Mouse (Mus musculus) frontal cortex, adult (tissue): ENCODE results near the gene Map2k3.
A peak's percentile ranks its signal among the peaks of the same experiment; 100 is the strongest.
"Not testable (repeated sequence)": the region's sequence is repeated elsewhere in the genome, so short reads cannot be mapped to it uniquely, and the experiment has no call there.

Experiments
- ATAC-seq: cut with Nextera tagmentation; 2 replicates; pipeline ENCODE4 v1.9.2; 2017; ENCODE audit warnings: mild to moderate bottlenecking, moderate library complexity, mixed read lengths; ENCODE audit not compliant: low TSS enrichment

Map2k3 gene

DNA sequence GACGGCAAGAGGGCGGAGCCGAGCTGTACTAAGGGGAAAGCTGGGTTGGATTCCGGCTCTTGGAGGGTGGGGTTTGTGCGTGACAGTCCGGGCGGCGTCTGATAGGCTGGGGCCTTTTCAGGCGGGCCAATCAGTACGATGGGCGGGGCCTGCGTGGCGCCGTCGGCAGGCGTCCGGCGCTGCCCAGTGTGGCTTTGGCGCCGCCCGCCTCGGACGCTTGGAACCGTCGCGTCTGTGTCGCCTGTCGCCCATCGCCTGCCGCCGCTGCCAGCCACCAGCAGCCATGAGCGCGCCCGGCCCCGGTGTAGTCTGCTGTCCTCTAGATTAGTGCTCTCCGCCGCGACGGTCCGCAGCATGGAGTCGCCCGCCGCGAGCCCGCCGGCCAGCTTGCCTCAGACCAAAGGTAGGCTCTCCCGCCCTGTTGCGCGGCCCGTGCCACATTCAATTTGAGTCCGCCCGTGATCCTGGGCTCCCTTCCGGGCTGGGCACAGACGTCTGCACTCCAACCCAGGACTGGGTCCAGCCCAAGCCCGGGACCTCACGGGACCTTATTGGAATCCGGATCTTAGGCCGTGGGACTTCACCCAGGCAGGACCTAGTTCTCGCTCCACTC lies at the start of gene Map2k3:
Map2k3 (plus strand) TSS at position 165 of the 613 bp plus-strand sequence.
- peak; percentile 88 for ATAC-seq

DNA sequence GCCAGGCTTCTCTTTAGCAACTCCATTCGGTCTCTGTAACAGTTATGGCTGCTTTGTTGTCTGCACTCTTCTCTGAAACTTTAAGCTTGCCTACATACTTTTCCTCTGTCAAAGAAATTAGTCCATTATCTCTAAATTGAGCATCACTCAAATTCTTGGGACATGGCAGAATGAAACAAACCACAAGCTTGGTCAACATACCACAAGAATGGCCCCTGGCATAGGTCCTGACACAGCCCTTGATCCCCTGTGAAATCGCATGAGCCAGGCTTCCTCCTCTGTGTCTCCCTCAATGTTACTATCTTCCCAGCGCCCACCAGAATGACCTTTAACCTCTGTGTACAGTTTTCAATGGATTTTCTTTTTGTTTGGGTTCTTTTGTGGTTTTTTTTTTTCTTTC lies 49.4 kb upstream of the Map2k3 start:
- ATAC-seq: no peak

DNA sequence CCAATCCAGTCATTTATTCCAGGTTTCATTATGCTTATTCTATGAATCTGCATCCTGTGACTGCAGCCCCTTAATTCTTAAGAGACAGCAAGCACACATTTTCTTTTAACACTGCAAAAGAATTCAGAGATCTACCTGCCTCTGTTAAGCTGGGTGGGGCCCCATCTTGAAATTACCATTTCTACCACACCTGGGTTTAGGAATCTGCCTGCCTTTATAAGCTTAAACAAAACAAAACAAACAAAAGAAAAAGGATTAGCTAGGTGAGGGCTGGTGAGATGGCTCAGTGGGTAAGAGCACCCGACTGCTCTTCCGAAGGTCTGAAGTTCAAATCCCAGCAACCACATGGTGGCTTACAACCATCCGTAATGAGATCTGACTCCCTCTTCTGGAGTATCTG lies 44.8 kb upstream of the Map2k3 start:
- not testable (repeated sequence) for ATAC-seq

DNA sequence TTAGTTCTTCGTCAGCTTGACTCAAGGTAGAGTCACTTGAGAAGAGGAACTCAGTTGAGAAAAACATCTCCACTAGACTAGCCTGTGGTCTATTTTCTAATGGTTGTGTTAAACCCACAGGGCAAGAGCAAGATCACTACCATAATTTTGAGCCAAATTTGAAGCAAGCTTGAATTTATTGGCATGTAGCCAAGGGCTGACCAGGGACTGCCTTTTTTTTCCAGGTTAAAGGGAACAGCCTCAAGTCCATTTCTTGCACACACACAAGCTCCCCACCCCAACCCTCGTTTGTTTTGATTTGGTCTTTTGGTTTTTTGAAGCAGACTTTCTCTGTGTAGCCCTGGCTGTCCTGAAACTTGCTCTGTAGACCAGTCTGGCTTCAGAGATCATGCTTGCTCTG lies 42.0 kb upstream of the Map2k3 start:
- ATAC-seq: no peak

DNA sequence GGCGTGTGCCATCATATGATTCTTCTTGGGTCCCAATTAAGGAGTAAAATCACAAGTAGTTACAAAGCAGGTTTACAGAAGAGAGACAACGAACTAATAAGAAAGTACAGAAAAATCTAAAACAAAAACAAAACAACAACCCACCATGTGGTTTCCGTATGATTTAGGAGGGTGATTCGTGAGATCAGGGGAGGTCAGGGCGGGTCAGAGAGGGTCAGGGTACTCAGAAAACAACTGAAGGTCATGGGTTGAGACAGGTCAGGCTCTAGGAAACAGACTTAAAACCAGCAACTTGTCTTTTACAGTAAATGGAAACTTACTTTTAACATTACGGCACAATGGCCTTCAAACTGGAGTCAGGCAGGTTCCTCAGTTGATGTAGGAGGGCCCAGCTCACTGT lies 41.5 kb upstream of the Map2k3 start:
- ATAC-seq: no peak

DNA sequence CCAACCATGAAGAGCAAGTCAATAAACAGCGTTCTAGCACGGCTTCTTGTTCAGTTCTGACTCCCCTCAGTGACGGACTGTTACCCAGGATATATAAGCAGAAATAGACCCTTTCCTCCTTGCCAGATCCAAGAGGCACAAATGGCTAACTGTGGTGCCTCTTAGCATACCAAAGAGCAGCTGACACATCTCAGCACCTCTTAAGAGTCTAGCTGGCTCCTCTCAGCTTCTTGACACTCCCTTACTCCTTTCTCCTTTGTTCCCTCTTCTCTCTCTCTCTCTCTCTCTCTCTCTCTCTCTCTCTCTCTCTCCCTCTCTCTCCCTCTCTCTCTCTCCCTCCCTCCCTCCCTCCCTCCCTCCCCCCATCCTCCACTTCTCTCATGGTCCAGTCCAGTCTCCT lies 41.1 kb upstream of the Map2k3 start:
- ATAC-seq: no peak

DNA sequence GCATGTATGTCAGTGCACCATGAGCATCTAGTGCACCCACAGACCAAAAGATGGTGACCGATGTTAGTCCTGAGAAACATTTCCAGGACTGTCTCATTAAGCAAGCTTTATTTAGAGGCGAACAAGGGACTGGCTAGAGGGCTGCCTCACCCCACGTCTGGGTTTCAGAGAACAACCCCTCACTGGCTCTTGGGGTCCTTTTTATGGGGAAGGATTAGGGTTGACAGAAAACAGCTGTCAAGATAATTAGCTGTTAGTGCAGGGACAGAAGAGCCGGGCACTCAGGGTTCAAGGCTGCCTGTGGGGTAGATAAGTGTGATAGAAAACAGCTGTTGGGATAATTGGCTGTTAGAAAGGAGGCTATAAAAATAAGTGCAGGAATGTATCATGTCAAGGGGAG lies 35.9 kb upstream of the Map2k3 start:
- no peak for ATAC-seq

DNA sequence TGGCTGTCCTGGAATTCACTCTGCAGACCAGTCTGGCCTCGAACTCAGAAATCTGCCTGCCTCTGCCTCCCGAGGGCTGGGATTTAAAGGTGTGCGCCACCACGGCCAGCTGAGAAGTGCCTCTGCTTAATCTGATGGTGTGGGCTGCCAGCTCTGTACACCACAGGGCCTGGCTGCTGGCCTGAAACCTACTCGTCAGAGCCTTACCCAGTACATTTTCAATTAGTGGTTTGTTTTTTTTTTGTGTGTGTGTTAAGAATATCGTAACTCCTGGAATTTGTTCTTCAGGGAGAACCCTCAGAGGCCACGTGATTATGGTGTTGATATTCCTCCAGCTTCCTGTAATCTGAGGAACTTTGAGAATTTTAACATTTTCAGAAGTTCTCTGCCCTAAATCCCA lies 29.8 kb upstream of the Map2k3 start:
- ATAC-seq: no peak

DNA sequence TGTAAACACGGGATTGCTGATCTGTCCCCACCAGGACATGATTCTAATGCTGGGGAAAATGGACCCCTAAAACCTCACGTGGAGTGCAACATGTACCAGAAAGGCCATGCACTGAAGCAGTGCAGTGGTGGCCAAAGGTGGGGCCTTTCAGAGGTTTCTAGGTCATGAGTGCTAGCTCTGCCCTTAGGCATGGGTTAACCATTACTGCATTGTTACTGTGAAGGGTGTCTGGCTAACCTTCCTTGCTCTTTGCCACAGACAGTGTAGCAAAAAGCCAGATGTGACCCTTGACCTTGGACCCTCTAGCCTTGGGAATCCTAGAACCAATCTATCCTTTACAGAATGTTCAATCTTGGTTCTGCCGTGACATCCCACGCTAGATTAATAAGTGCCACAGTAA lies 29.3 kb upstream of the Map2k3 start:
- no peak for ATAC-seq

DNA sequence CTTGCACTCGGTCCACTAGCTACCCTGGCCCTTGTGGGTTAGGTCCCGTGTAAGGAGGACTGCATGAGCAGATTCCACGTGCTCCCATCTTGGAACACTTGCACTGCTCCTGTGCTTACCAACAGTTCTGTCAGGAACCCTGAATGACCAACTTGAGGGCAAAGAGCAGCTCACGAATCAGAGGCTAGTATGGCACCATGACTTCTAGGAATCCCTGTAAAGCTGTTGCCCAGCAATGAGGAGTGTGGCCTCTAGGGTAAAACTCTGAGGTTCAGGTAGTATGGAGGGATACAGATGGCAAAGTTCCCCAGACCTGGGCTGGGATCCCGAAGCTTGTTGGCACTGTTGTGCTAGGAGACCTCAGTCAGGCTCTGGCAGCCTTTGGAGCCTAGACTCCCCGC lies 28.2 kb upstream of the Map2k3 start:
- ATAC-seq: no peak

DNA sequence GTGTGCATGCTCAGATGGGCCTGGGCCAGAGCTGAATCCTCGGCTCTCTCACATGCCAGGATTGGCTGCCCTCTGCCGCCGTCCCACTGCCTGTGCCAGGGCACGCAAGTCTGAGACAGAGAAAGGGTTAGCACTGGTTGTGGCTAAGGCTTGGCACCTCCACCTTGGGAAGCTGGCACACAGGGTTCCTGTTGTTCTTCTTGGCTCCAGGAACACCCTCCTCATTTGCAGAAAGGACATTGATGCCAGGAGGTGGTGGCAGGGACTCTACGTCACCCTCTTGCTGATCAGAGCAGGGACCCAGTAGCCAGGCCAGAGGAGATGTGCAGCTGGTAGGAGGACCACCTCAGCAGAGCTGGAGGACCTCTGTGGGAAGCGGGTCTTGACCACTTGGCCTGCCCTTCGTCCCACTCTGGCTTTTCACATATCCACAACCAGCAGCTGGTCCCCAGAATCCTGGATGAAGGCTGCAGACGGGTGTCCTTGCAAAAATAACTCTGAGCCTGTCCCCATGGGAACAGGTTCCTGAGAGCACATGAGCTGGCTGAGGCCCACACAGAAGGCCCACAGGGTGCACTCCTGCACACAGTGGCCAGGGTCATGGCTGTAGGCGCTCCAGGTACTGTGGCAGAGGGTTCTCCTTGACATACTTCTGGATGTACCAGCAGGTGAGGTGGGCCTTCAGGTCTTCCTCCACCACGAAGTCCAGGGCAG lies 26.3 kb upstream of the Map2k3 start:
- ATAC-seq: no peak

DNA sequence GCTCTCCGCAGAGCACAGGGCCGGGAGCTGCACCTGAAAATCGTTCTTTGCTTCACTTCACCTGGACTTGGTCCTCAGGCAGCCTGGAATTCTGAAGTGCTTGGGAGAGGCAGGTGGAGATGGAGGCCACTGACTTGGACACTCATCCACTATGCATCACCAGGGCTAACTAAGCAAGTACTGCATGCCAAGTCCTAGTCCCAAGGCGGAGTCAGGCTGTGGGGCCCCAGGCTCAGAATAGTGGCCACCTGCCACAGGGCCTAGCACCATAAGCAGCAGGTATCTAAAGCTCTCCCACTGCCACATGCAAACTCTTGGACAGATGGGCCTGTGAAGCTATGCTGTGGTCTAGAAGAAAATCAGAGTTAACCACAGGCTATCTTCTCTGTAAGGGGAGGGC lies 25.4 kb upstream of the Map2k3 start:
- ATAC-seq: peak; percentile 15; the same call in 1 of the 2 replicates

DNA sequence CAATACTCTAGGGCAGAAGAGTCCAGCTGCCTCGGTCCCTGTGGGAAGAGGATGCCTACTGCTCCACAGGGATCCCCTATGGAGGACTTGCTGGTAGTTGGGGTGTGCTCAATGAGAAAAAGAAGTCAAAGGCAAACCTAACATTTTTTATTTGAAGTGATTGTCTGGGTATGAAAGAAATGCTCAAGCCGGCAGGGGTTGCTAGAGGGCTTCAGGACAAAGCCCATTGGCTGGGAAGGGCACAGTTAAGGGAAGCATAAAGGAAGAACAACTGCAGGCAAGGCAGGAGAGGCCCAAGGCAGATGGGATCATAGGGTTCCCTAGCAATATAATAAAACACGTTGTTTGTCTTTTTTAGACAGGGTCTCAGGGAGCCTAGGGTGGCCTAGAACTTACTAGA lies 23.8 kb upstream of the Map2k3 start:
- ATAC-seq: no peak

DNA sequence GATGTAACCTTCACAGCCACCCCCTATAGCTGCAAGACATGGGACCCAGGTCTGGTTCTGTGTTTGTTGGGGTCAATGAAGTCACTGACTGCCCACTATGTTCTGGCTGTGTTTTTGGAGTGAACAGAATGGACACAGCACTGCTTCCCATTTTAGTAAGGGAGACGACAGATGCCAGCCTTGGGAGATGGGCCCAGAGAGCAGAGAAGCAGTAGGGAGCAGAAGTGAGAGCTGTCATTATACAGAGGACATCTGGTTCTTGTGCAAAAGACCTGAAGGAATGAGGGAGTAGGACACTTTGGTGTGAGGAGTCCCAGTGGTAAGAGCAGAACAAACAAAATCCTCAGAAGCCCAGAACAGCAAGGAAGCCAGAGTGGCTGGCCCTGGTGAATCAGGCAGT lies 22.2 kb upstream of the Map2k3 start:
- ATAC-seq: no peak

DNA sequence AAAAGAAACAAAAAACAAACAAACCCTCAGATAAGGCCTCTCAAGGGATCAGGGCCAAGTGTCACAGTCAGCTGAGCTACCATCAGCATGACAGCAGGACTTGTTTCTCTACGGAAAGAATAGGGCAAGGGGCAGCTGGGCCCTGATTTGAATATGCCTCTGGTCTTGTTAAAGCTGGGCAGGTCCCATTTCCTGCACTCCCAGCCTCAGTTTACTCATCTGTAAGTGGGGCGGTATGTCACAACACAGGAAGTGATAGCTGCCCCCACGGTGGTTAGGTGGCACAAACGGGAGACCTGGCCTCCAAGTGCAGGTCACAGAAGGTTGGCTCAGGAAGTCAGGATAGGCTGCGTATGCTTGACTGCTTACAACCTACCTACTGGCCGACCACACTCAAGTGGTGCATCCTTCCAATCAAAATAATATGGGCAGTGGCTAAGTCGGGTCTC lies 19.3 kb upstream of the Map2k3 start:
- no peak for ATAC-seq

DNA sequence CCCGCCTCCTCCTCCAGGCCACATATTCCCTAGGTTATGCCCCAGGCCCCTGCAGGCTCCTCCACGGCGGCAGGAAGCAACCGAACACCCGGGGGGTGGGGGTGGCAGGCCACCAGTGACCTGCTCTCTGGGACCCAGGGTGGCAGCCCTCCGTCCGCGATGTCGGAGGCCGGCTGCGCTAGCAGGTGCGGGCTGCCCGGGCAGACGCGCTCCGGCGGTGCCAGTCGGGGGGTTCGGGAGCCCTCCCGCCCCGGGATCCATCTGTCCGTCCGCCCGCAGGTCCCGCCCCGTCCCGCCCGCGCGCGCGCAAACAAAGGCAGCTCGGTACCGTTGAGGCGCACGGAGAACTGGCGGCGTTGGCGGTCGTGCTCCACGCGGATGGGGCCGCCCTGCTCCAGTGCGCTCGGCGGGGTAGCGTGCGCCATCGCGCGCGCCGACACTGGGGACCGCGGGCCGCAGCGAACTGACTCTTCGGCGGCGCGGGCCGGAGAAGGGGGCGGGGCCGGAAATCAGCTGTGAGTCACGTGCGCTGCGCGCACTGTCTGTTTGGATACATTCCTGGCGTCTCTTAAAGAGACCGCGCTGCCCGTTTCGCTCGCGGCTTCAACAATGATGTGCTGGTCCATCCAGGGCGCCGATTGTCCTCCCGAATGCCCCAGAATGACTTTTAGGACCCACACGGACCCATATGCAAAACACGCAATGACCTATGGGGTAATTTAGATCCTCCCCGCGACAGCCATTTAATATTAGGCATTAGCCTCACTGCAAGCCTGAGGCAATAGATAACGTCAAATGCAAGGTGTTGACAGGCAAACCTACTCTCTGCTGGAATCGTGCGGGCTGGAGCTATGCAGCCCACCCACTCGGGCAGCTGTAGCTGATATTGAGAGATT lies 18.3 kb upstream of the Map2k3 start:
- ATAC-seq: peak; percentile 88

DNA sequence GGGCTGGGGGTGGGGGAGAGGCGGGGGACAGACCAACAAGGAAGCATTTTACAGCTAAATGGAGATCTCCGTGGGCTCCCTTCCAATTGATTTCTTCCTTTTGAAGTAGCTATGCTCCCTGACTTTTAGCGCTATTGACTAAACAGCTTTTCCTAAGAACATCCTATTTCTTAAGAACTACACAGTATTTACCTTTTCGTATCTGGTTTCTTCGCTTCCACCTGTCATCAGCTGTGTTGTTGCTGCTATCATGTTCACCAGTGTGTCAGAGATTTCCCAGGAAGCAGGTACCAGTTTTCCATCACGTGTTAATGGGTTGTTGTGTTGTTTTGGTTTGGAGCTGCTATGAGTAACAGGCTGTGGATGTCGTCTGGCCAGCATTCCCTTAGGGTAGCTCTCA lies 17.3 kb upstream of the Map2k3 start, which contains the start of gene Natd1:
Natd1 (minus strand) TSS at position 260 of the 400 bp plus-strand sequence.
- ATAC-seq: no peak

DNA sequence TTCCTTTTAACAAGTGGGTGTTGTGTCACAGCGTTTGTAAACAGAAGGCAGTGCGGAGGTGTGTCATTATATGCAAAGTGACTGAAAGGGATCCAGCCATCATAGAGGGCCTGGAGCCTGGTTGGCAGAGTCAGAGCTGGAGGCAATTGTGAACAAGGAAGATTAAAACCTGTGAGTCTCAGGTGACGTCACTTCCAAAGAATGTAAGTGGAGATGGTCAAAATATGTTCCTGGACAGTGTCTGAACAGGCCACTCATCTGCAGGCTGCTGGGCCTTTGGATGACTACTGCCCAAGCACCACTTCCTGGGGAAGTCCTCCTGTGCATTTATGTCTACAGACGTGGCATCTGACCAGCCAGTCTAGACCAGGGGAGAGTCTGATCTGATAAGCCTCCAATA lies 16.6 kb upstream of the Map2k3 start:
- no peak for ATAC-seq

DNA sequence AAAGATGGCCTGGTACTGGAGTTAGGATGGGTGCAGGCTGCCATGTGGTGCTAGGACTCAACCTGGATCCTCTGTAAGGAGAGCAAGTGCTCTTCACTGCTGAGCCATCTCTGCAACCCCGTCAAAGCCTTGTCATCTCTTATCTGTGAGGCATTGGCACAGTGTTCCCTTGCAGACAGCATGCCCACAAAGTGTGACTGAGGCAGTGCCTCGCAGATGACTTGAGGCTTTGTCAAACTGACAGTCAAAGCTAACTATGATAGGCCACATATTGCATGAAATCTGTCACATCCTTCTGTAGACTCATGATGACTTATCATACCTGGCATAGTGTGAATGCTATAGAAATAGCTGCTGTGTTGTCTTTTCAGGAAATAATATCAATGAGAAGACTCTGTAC lies 11.8 kb upstream of the Map2k3 start:
- no peak for ATAC-seq

DNA sequence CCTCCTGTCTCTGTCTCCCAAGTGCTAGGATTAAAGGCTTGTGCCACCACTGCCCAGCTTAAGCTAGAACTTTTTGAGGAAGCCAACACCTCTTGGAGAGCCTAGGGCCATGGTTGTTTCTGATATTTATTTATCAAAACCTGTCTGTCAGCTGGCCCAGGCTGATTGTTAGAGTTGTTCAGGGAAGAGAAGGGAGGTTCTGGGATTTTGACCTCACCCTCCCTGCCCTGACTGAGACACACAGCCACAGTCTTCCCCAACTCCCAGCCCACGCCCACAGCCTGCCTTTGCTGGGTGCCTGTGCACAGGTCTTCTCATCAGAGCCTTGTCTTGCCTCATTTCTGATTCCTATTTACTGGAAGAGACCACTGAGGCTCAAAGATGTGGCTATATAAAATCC lies 9.6 kb upstream of the Map2k3 start:
- ATAC-seq: no peak

DNA sequence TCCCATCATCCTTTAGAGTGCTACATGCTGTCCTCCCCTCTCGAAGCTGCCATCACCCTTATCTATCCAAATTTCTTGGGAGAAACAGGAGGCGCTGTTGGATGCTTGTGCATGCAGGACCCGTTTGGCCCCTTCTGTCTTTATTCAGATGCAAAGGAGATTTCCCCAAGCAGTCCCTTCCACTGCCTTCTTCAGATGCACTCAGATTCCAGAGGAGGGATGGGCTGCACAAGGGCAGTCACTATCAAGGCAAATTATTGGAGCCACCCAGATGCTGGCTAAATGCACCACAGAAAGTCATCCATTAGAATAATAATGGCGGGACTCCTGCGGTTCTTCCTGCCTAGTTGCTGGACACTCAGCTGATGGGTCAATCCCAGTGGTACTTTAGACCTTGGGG lies 8.9 kb upstream of the Map2k3 start:
- ATAC-seq: no peak

DNA sequence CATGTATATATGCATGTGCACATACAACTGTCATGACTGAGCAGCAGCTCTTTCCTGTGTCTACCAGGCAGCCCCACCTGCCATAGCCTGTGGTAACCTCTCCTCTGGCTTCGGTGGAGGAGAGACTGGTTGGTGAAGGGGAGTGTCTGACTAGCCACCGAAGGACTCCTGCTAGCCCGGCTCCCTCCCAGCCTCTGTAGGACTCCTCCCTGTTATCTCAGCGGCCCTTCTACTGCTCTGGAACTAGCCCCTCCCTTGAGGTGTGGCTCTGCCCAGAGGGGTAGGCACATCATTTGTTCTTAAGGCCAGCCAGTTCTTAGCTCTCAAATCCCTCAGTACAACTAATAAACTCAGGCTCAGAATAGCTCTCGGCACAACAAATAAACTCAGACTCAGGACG lies 7.3 kb upstream of the Map2k3 start:
- no peak for ATAC-seq

DNA sequence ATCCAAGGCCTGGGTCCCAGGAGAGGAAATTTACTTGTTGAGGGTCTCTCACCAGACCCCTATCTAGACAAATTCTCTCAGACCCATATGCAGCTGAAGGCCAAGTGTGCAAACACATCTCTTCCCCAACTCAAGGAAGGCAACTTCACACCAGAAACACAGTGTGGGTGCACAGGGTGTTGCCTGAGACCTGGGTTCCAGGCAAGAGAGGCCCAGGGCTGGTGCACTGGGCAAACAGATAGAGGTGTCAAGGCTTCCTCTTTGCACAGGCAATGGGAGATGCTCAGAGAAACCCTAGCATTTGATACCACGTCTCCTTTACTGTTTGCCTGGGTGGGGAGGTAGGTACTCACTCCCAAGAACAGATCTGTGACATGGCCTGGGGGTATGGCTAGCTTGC lies 6.9 kb upstream of the Map2k3 start:
- ATAC-seq: no peak
